In the genomic region with DNA sequence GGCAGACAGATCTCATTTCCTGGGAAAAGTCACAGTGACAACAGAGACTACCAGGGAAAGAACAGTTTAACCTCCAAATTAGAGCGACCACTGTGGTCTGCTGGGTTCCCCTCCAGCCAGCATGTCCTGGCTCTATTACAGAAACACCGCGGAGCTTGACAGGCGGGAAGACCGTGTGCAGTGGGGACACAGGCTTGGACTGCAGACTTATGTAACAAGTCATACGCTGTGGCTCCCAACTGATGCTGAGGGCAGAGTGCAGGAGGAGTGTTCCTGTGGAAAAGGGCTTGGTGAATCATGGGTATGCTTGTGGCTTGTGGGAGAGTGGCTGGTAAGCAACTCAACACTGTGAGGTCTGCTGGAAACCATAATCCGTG, we compare ENCODE assay signal across 9 mouse cellular contexts.
DNase-seq lines count a peak whose midpoint lies in the region; ATAC-seq and TF ChIP-seq lines count a peak whose summit lies in the region.
"Had no signal": no experiment of that assay in that cellular context is flagged by ENCODE, and none has a peak within 500 bp of the region (broad histone marks: within the 10 kb centered on the region; RNA-seq: fewer than 3 reads in every experiment).

No protein-coding gene starts in this region.

- H3K9ac ChIP-seq in heart, embryonic 12.5 days = no peak overlapping the region
- H3K9ac ChIP-seq in limb, embryonic 12.5 days (replicated peaks) = no peak overlapping the region

- no peak overlapping the region for H3K27ac ChIP-seq in heart, embryonic 12.5 days (ENCODE audit: poor library complexity, severe bottlenecking)
- H3K27ac ChIP-seq in cerebellum, adult 2 months (ENCODE audit: insufficient read depth, low read length) = 0 out of 2 replicates have a peak overlapping the region, but pooled peaks have one; percentile 2
- peak overlapping the region; percentile 26; the same call in 1 of the 2 replicates for H3K27ac ChIP-seq in hindbrain, embryonic 10.5 days
- peak overlapping the region; percentile 80 for H3K27ac ChIP-seq in limb, embryonic 12.5 days

- no peaks in the 10 kb centered on the region for H3K36me3 ChIP-seq in heart, embryonic 12.5 days
- no peaks in the 10 kb centered on the region for H3K36me3 ChIP-seq in hindbrain, embryonic 10.5 days
- H3K36me3 ChIP-seq in limb, embryonic 12.5 days = no peaks in the 10 kb centered on the region

- no peaks in the 10 kb centered on the region for H3K27me3 ChIP-seq in heart, embryonic 12.5 days (replicated peaks)
- H3K27me3 ChIP-seq in cerebellum, adult 2 months (ENCODE audit: control insufficient read depth, insufficient read depth, low read length) = no peaks in the 10 kb centered on the region
- H3K27me3 ChIP-seq in hindbrain, embryonic 10.5 days (ENCODE audit: insufficient read depth, poor library complexity, severe bottlenecking) = no peaks in the 10 kb centered on the region
- no peaks in the 10 kb centered on the region for H3K27me3 ChIP-seq in limb, embryonic 12.5 days
- H3K27me3 ChIP-seq: CH12.LX had no signal

- no peak for ATAC-seq in heart, embryonic 12.5 days (ENCODE audit: insufficient number of reproducible peaks, low FRiP score)
- 0 out of 2 replicates have a peak, but pooled peaks have one; percentile 37 for ATAC-seq in limb, embryonic 12.5 days (ENCODE audit: insufficient number of reproducible peaks, insufficient read depth, low FRiP score, low TSS enrichment, low read depth)

- TF ChIP-seq CTCF in cerebellum, adult 2 months (IDR thresholded peaks at IDR 0.05; ENCODE audit: borderline replicate concordance, insufficient read depth, low read depth, low read length) = no peak

- DNase-seq in heart, adult 11 months = peak; percentile 96
- peak; percentile 71 to 76 for DNase-seq in cerebellum, adult 2 months
- no peak for DNase-seq in hindbrain, embryonic 10.5 days (ENCODE audit: low spot score)
- DNase-seq in c-Kit-positive CD71-positive TER-119-positive erythroid progenitor cells, embryonic 14.5 days (ENCODE audit: low spot score) = no peak
- no peak for DNase-seq in adrenal gland, postnatal 36 days
- no peak for DNase-seq in right cerebral cortex, postnatal 10 days (ENCODE audit: low spot score in 2 of 2)

- H3K9me3 ChIP-seq in heart, embryonic 12.5 days (replicated peaks) = no peaks in the 10 kb centered on the region
- H3K9me3 ChIP-seq in hindbrain, embryonic 10.5 days = no peaks in the 10 kb centered on the region
- no peaks in the 10 kb centered on the region for H3K9me3 ChIP-seq in limb, embryonic 12.5 days

- no peaks in the 10 kb centered on the region; the same call in 1 of the 2 replicates for H3K4me1 ChIP-seq in heart, embryonic 12.5 days (replicated peaks)
- H3K4me1 ChIP-seq in cerebellum, adult 2 months (ENCODE audit: control insufficient read depth, insufficient read depth, low read length) = peaks cover 9% of the 10 kb centered on the region
- peaks cover 22% of the 10 kb centered on the region for H3K4me1 ChIP-seq in hindbrain, embryonic 10.5 days (replicated peaks)
- peaks cover 17% of the 10 kb centered on the region for H3K4me1 ChIP-seq in limb, embryonic 12.5 days (replicated peaks)

- TF ChIP-seq POLR2A in cerebellum, adult 2 months (IDR thresholded peaks at IDR 0.05; ENCODE audit: borderline replicate concordance, insufficient read depth, low read length) = no peak

- WGBS in heart, embryonic 12.5 days = 79% methylated on average over 7 of the region's 7 CpGs
- 14% methylated on average over 7 of the region's 7 CpGs for WGBS in cerebellum, adult 2 months
- 67% methylated on average over 7 of the region's 7 CpGs for WGBS in hindbrain, embryonic 10.5 days
- WGBS in limb, embryonic 12.5 days = 72% methylated on average over 7 of the region's 7 CpGs

- no peak overlapping the region for H3K4me3 ChIP-seq in heart, embryonic 12.5 days
- H3K4me3 ChIP-seq in cerebellum, adult 2 months (replicated peaks; ENCODE audit: insufficient read depth, low read depth, low read length) = peak overlapping the region; percentile 1
- H3K4me3 ChIP-seq in hindbrain, embryonic 10.5 days = no peak overlapping the region
- no peak overlapping the region for H3K4me3 ChIP-seq in limb, embryonic 12.5 days (replicated peaks)

- no peak overlapping the region for H3K4me2 ChIP-seq in heart, embryonic 12.5 days
- H3K4me2 ChIP-seq in limb, embryonic 12.5 days = no peak overlapping the region

Comparison
In these comparisons a context has a peak if more than half of its experiments do, and no peak if none do; other contexts are left out.
1. DNase-seq: peak in heart, adult 11 months (single experiment) and cerebellum, adult 2 months (2 of 2); none in hindbrain, embryonic 10.5 days (single experiment), c-Kit-positive CD71-positive TER-119-positive erythroid progenitor cells, embryonic 14.5 days (single experiment), adrenal gland, postnatal 36 days (0 of 2) and right cerebral cortex, postnatal 10 days (0 of 2).